Mouse (Mus musculus): Measurements from ENCODE around the gene Psg19.
"Not testable (repeated sequence)": the region's sequence is repeated elsewhere in the genome, so short reads cannot be mapped to it uniquely, and the experiment has no call there.

The Psg19 gene

DNA sequence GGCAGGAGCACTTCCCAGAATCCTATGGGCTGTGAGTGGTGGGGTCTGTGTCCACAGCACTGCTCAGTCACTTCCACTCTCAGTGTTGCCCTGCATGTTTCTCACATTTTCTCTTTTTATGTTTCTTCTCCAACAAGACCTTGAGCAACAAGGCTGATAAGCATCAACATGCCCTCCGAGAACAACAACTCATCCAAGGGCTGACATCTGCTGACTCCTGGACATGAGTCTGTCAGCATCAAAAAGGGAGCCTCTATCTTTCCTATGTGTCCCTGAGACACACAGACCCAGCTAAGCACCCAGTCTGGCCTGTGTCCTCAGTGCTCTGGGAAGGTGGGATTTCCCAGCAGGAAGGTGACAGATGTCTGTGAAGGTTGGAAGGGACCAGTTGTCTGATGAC, at the start of gene Psg19:
Gene Psg19, minus strand, starts transcription at position 101 of the 400 bp plus-strand sequence.
- no peak for DNase-seq (ENCODE audit: low read depth)

DNA sequence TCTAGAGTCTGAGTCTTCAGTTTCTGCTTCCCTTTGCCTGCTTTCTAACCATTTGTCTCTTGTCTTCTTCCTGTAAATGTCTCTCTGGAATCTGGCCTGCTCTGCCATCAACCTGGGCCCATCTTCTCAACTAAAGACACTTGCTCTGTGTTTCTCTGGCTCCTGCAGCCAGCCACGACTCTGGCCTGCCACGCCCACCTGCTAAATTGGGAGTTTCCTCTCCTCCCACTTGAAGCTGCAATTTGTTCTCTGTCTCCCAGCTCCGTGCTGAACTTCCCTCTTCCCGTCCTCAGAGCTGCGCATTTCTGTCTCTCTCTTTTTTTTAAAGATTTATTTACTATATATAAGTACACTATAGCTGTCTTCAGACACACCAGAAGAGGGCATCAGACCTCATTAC, 46.5 kb upstream of the Psg19 start:
- no peak for DNase-seq (ENCODE audit: low read depth)

DNA sequence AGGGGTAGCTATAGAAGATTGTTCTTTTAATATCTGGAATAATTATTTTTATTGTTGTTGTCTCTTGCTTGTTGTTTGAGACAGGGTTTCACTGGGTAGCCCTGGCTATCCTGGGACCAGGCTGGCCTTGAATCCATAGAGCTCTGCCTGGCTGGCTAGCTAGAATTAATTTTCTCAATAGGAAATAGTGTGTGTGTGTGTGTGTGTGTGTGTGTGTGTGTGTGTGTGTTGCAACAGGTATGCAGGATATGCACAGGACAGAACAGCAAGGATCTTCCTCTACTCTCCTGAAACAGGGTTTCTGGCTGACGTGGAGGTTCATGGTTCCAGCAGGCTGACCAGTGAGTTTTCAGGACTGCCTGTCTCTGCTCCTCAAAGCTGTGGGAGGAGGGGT, 42.9 kb upstream of the Psg19 start:
- DNase-seq (ENCODE audit: low read depth) = no peak

DNA sequence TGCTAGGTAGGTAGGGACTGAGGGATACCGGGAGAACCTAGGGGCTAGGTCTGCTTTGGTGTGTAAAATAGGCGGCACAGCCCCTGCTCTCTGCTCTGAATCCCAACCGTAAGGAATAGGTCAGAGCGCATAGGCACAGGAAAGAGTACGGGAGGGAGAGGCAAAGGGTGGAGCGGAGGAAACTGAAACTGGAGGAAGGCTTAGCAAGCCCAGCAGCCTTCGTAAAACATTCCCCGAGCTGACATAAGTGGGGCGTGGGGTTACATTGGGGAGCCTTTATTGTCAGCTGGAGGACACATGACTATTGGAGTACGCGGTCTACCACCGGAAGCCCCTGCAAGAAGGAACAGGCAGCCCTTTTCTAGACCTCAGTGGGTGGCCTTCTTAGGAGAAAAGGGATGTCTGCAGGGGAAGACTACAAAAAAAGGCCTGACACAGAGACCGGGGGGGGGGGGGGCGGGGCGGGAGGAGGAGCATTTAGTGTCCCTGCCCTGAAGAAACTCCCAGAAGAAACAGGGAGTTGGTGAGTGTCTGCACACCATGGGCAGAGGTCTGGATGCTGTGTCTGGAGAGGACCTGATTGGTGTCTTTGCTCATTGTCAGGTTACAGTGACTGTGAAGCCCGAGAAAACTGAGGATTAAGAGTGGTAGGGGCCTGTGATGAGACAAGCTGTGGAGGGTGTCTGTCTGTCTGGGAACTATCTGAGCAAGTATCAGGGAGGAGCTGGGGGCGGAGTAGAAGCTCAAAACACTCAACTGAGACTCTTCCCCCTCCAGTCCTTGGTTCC, 42.3 kb upstream of the Psg19 start:
- DNase-seq (ENCODE audit: low read depth) = no peak

DNA sequence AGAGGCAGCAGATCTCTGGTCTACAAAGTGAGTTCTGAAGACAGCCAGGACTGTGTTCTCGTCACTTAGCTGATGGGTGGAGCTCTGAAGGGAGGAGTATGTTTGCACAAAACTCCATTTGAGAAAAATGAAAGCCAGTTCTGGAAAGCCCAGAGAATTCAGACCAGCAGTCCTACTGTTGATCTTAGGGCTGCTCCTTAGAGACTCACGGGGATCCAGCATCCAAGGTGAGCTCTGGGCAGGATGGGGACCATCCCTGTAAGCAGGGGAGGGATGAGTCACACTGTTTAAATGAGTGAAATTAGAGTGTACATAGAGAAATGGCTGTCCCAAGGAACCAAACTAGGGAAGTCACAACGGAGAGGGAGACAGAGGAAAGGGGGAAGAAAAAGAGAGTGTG, 41.5 kb upstream of the Psg19 start, which contains the start of gene Mill2:
Gene Mill2, plus strand, starts transcription at position 102 of the 400 bp plus-strand sequence.
- DNase-seq (ENCODE audit: low read depth) = no peak

DNA sequence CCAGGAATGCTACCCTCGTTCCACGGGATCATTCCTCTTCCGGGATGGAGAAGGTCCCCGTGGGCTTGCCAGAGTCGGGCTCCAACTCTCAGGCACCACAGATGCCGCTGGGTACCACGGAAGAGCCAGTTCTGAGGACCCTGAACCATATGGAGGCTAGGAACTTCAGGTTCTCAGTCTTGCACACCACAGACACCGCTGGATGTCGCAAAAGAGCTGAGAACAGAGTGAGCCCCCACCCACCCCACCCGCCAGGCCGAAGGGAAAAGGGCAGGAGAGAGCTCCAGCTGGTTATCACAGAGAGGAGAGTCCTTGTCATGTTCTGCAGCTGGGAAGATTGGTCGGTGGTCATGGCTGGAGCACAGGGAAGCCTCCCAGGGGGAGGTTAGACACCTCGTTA, 34.0 kb upstream of the Psg19 start:
- no peak for DNase-seq (ENCODE audit: low read depth)

DNA sequence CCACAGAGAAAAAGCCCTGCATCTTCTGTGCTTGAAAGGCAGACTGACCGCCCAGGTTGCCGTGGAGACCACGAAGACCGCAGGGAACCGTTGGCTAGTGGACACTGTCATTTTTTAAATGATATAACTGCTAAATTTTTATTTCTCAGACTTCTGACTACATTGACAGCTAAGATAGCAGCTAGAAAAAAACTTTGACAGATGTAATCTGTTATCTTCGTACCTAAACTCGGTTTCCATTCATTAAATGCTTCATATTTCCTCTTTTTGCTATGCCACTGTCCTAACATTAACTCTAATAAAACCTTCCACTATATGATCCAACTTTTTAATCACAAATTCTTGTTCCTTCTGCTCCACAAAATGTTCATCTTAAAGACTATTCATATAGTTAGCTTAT, 31.2 kb upstream of the Psg19 start:
- no peak for DNase-seq (ENCODE audit: low read depth)

DNA sequence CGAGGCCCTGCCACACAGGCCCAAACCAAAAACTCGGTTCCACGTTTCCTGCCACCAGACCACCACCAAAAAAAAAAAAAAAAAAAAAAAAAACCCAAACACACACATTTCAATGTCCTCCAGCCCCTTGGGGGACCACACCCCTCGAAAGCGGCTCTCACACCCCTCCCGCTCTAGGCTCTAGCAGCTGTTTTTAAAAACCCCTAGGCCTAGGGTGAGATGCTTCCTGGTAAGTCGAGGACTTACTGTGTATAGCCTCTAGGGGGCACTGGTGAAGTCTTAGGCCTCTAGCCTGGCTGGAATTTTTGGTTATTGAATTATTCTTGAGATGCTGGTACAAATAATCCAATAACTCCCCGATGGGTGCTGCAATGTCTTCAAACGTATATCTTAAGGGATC, 30.3 kb upstream of the Psg19 start:
- no peak for DNase-seq (ENCODE audit: low read depth)

DNA sequence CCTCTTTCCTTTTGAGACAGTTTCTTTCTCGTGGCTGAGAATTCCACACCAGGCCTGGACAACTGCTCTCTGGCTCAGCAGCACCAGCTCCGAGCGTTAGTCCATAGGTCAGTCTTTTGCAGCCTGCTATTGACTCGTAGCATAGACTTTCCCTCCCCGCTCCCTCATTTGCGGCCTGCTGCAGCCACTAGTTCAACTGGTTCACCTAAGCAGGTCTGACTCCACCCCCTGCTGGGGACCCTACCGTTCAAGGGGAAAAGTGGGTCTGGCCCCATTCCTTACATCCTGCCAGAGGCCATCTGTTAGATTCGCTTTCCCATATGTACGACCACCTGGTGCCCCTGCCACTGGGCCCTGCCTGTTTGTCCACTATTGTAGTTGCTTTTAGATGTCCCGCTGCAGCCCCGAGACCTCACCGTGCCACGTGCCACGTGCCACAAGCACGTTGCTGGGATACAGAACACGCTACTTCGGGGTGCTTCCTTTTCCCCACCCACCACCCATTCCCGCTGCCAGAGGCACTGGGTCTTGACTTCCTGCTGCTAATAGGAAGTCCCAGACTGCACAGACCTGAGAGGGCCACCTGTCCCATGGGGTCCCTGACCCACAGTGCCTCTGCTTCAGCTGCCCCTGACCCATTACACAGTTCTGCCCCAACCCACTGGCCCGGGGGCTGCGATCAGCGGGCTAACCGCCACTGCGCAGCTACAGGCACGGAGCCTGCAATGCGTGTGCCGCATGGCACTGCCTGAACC, 29.6 kb upstream of the Psg19 start:
- DNase-seq (ENCODE audit: low read depth) = no peak

DNA sequence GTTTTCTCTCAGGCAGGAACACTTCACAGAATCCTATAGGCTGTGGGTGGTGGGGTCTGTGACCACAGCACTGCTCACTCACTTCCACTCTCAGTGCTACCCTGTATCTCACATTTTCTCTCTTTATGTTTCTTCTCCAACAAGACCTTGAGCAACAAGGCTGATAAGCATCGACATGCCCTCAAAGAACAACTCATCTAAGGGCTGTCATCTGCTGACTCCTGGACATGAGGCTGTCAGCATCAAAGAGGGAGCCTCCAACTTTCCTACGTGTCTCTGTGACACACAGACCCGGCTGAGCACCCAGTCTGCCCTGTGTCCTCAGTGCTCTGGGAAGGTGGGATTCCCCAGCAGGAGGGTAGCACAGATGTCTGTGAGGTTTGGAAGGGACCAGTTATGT, 23.2 kb upstream of the Psg19 start, which contains the start of gene Psg17:
Gene Psg17, minus strand, starts transcription at position 101 of the 400 bp plus-strand sequence.
- DNase-seq (ENCODE audit: low read depth) = no peak

DNA sequence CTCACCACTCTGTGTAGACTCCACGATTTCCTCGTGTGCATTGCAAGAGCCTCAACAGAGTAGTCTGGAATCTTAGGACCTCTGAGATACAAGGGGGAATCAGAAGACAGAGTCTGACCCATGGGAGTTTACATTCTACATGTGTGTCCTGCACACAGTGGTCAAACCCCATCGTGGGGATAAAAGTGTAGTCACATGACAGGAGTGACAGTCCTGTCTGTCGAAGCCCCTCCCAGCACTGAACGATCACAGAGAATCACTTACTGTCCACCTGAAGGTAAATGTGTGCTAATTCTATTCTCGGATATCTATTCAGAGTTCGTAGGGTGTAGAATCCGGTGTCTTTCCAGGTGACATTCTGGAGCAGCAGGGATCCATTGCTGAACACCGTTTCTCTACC, 20.0 kb upstream of the Psg19 start:
- DNase-seq (ENCODE audit: low read depth) = no peak

DNA sequence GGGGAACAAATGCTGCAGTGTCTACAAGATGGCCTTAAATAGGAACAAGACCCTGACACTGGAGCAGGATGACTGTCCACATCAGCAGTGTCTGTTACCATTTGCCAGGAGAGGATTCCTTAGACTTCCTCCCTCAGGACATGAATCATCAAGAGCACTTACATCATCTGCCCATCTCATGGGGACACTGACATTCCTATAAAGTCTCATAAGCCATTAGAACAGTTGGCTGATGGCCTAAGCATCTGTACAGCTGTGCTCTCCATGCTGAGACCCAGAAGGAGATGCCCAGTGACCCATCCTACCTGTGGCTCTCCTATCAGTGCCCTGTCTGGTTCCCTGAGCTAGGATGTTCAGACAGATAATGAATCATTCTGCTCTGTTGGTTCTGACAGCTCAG, 5.2 kb upstream of the Psg19 start:
- DNase-seq (ENCODE audit: low read depth) = no peak

DNA sequence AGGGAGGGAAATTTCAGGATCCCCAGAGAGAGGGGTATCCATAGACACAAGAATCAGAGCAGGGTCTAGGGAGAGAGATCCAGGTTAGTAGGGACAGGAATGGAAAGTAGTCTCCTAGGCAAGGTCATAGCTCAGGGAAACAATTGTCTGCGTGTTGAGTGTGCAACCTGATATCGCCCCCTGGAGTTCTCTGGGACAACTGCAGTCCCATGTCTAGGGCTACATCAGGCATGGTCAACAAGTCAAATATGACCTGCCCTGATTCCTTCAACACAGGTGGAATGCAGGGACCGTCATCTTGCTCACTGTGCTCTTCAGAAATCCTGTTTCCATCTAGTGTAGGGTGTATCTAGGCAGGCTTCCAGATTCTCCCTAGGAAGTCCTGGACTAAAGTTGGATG, 809 bp upstream of the Psg19 start:
- DNase-seq (ENCODE audit: low read depth) = no peak

DNA sequence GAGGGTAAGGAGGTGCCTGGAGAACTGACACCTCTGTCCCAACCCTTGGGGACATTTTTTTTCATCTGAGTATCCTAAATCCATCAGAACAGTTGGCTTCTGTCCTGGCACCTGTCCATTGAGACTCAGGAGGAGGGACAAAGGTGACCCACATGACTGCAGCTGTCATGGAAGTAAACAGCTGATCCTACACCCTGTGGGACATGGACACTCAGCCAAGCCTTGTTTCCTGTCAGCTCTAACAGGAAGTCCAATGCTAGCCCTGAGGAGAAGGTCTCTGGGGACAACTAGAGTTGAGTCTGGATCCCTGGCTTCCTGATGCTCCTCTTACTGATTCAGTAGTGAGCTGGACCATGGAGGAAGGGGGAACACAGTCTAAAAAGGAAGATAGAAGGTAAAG, 7.6 kb downstream of the Psg19 start:
- DNase-seq (ENCODE audit: low read depth) = not testable (repeated sequence)

DNA sequence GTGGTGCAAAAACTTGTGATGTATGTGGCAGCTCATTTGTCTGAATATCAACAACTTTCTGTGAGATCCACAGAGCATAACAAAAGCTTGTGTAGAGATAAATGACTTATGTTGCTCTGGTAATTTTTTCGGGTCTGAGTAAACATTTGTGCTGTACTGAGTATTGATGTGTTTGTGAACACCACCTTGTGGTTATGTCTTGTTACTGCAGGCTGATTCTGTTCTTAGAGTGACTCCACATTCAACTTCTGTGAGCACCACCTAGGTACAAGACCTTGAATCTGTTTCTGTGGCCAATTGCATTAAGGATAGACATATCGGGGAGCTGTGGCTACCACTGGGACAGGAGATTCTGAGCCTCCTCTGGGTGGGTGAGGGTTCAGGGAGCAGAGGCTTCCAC, 17.0 kb downstream of the Psg19 start:
- DNase-seq (ENCODE audit: low read depth) = not testable (repeated sequence)

DNA sequence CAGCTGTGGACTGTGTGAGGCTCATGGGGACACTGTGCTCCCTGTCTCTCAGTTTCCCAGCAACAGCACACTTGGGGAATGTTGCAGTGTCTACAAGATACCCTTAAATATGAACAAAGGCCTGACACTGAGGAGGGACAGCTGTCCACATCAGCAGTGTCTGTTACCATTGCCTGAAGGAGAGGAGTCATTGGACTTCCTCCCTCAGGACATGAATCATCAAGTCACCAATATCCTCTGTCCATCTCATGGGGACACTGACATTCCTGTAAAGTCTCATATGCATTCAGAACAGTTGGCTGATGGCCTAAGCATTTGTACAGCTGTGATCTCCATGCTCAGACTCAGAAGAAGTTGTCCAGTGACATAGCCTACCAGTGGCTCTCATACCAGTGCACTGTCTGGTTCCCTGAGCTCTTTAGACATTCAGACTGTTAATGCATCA, 19.0 kb downstream of the Psg19 start:
- DNase-seq (ENCODE audit: low read depth) = no peak

DNA sequence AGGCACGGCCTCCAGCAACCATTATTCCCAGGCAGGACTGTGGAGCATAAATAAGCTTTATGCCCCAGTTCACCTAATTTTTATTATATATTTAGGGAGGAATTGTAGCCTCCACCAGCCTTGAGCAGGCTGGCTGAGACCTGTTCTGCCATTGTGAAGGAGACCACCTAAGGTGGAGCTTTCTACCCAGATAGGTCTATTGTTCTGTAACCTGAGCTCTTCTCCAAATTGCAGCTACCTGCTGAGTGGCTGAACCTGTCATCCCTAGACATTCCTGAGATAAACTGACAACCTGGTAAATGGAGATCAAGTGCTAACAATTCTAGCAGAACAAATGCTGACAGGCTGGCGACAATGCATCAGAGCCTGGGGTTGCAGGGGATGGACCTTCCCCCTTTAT, 35.4 kb downstream of the Psg19 start:
- DNase-seq (ENCODE audit: low read depth) = not testable (repeated sequence)

DNA sequence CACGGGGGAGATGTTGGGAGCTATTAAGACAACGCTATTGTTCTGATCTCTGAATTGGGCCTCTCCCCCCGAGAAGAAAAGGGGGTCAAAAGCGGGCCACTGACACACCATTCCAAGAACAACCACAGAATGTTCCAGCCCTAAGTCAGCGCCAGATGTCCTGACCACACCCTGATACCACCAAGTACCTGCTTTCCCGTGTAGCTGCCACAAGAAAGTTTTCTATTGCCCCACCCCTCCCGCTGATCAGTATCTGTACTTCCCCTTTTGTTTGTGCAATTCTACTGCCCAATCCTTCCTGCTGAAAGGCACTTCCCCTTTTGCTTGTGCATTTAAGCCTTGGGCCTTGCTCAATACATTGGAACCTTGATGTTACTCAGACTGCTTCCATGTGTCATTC, 38.2 kb downstream of the Psg19 start:
- DNase-seq (ENCODE audit: low read depth) = not testable (repeated sequence)

DNA sequence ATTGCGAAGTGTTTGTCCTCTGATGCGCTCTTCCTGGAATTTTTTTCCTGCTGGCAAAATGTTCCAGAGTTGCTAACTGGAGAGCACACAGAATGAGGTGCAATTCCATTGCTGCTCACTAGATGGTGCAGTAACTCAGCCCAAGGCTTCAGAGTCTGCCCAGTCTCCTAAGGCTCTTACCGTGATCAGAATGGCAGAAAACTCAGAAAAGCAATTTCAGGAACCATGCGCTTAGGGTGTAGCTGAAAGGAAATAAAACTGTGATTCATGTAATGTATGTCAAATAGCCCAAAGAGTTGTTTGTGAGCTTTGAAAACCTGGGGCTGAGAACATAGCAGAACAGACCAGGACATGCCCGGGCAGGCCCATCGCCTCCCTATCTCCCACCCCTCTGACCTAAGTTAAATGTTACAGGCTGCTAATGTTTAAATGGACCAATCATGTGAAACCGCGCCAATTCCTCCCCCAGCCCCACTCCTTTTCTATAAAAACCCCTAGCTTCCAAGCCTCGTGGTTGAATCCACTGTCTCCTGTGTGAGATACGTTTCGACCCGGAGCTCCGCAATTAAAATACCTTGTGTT, 48.3 kb downstream of the Psg19 start:
- peak; percentile 77 for DNase-seq (ENCODE audit: low read depth)

DNA sequence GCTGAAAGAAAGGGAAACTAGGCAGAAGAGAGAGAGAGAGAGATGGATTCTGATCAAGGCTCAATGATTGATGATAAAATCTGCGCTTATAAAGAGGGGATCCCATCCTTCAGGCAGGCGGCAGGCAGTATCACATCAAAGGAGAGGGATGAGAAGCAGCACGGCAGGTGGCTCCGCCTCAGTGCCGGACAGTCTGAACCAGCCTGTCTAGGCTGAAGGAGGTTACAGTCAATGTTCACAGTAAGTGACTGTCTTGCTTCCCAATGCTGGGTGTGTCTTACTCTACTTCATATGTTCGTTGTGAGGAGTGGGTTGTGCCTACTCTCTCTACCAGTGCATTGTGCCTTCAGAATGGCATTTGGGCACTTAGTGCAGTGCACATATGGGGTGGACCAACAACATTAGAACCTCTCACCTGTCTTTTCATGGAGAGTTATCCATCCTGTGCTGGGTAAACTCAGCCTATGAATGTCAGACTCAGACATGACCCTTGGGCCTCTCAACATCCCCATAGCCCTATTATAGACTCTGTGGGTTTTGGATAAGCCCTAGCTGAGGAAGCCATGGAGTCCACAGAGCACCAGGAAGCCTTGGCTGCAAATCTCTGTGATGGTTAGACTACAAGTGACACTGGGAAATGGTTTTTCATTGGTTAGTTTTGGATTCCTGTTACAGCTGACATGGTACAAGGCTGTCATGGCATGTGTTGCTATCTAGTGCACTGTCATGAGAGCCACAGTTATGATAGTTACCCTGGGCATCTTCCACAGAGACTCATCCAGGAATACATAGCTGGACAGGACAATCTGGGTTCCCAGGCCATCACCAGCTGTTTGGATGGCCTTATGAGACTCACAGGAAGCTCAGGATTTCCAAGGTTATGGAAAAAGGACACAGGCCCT, 49.1 kb downstream of the Psg19 start:
- DNase-seq (ENCODE audit: low read depth) = no peak

DNA sequence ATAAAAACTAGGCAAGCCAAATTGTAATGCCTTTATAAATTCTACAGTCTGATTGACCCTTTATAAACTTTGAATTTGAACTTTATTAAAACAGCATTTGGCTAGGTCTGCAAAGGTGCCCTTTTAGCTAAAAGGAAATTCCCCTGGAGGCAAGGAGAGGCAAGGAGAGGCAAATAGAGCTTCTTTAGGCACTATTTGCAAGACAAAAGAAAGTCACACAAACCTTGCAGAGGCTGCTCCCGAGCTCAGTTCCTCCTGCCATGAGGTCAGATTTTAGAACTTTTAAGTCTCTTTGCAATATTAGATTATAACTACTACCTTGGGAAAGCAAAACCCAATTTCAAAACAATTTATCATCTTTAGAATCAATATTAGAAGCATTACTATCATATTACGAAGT, 50.9 kb downstream of the Psg19 start:
- not testable (repeated sequence) for DNase-seq (ENCODE audit: low read depth)
